Mouse (Mus musculus) kidney, postnatal 14 days (tissue): ENCODE measurements at regions not wholly inside any gene's neighbourhood (a gene's known extent, or its start where the extent isn't known, plus 50 kb on each side); places are given as distances from the start of the nearest gene placed in this dataset.

Experiments used
- DNase-seq: peaks from one replicate; pipeline ENCODE4 v3.0.0; 2022; ENCODE audit warnings: mixed read lengths

DNA sequence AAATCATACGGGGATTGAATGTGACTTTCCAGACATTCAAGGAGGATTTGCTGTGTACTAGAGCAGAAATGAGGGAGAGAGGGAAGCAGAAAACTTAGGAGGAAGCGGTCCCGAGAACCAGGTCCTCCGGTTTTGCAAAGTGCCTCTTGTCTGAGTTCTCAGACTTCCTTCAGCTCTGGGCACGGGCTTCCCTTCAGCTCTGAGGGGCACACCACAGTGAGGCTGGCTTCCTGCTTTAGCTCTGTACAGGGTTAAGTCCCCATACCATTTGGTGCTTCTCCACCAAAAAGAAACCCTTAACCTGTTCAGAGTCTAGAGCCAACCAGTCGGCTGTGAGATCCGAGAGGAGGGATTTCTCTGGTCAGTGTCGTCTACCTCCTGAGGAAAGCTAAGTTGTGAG is 167.8 kb upstream of the Sh3bp4 start:
- no peak for DNase-seq

GRCm38 (mm10) chr1:88907766-88908463 is 162.3 kb upstream of the Sh3bp4 start:
- no peak for DNase-seq

- DNase-seq = no peak
Measured at GRCm38 (mm10) chr1:88908683-88909082, 161.5 kb upstream of the Sh3bp4 start.

DNA sequence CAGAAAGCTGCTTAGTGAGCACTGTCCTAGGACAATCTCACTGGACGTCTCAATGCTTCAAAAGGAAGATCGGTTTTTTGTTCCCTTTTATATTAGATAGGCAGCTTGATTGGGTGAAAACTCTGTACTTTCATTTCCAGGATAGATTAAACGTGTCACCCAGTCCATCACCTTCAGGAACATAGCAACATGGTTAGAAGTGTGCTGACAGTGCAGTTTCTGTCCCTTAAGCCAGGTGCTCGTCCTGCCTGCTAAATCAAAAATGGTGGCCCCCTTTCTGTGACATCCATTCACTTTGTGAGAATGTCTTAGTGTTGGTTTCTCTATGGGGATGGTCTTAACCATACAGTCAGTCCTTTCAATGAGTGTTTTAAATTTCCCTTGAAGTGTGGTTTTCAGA is 160.9 kb upstream of the Sh3bp4 start:
- no peak for DNase-seq

DNA sequence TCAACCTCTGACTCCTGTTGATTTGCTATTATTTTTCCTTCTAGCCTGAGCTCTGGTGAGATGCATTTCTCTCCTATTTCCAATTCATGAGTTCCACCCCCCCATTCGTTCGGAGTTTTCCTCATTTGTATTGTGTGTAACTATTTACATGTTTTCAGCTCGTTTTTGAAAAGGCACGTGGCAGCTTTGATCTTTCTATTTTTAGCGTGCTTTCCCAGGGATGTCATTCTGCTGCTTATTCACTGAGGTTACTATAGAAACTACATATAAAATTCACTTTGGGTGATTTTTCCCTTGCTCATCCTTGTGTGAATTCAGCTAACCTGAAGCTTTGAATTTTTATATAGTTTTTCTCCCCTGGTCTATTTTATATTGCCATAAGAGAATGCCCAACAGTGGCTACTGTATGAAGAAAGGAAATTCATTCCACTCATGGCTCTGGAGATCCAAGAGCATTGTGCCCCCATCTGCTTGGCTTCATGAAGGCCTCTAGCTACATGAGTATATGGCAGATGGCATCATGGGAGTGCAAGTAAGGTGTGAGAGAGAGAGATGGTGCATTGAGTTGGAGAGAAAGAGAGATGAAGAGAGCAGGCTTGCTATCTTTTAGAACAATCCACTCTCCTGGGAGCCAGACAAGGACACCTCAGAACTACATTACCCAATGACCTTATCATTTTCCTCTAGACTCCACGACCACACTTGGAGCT is 160.2 kb upstream of the Sh3bp4 start:
- no peak for DNase-seq

DNA sequence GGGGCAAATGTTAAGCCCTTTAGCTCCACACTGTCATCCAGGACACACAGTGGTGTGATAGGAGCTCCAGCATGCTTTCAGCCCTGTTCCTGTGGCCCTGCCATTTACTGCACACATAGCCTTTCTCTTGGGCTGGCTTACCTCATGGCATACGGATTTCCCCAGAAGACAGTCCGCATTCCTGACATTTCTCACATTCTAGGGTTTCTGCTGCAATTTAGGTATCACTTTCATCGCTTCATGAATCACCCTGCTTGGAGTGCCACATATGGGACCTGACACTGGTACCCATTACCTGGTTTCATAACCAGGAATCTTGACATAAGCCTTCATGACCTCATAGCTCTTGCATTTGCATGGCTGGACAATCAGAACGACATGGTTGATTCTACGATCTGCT is 158.5 kb upstream of the Sh3bp4 start:
- DNase-seq = no peak

DNA sequence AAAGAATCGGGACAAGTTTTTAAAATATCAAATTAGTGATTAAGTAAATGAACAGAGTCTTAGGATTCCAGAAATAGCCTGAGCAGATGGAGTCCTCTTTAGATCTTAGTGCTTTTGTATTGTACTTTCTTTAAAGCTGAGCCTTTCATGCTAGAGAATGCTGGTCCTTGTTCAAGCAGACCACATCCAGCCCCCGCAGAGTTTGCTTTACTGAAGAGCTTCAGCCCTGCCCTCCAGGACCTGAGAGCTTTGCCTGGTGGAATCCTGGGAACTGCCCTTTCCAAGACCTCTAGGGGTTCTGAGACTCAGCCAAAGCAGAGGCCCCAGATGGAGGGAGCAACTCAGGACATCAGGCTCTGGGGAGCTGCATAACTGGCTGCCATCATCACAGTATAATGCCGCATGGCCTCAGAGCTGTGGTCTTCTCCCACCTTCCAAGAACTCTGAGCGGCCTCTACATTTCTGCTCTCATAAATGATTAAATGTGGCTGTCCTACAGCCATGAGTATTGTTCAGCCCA is 153.6 kb upstream of the Sh3bp4 start:
- DNase-seq = no peak

DNA sequence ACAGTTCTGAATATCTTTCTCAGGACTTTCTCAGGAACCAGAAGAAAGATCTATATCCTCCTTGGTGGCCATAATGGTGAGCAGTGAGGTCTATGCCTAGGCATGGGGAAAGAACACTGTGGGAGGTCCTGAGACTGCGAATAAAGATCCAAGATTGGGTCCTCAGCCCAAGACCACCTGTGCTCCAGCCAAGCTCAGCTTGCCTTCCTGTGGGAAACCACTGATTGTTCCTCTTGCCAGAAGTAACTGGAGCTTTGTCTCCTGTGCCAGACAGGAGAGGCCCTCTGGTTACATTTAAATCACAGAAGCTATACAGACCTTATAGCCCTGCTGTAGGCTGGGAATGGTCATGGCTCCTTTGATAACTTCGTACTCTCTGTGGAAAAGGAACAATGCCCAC is 148.8 kb upstream of the Sh3bp4 start:
- DNase-seq = no peak

DNA sequence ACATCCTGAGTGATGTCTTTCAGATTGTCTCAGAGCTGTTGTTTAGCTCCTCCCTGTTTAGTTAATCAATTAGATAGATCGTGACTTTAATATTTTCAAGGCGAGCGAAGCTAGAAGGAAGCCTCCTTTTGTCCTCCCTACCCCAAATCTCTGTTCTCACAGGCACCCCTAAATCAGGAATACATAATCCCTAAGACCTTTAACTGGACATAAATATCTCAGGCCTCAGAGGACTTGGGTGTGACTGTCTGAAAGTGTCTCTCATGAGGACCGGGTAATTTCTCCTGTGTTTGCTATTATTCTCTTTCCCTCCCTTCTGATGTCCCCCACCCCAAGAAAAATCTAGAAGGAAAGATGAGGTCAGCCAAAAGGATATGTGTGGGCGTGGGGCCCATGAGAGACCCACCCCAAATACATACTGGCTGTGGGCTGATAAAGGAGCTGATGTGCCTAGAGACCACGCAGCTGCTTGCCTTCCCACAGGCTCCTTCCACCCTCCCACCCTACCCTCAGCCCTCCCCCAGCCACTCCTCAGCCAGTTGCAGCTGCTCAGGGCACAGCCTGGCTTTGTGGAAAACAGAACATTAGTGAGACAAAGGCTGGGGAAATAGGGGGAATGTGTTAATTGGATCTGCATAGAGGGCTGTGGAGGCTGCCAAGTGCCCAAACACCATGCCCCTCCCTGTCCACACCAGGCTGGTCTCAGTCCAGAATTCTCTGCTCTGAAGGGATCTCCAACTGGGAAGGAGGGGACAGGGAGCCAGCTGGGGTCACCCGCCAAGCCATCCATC is 146.2 kb upstream of the Sh3bp4 start:
- DNase-seq = no peak

DNA sequence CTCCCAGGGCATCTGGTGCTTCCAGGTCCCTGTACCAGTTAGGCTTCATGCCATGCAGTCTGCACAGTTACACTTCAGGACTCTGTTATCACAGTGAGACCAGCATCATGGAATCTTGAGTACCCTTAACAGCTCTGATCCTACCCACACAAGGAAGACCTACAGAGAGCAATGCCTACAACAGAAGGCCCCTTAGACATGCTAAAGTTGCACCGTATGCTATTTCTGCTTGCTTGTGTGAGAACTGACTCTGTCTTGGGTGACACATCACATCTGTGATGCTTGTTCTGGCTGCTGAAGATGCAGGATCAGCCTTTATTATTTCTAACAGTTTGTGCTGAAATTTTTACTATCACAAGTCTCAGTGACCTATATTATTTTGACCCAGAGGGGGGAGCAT is 135.0 kb upstream of the Sh3bp4 start:
- DNase-seq = no peak

DNA sequence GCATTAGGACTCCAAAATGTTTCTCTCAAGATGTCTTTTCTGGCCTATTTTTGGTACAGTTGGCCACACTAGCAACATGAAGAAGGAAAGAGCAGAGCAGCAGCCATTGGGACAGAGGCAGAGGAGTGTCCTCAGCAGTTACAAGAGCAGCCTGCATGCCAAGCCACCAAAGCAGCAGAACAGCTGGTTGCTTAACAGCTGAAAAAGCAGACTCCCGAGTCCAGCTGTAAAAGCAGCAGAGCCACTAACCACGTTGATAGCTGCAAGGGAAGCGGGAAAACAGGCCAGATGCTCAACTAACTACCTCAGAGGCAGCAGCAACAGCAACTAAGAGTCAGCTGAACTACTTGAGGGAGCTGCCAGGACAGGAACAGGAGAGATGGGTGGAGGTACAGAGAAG is 134.4 kb upstream of the Sh3bp4 start:
- DNase-seq = peak; percentile 16

DNA sequence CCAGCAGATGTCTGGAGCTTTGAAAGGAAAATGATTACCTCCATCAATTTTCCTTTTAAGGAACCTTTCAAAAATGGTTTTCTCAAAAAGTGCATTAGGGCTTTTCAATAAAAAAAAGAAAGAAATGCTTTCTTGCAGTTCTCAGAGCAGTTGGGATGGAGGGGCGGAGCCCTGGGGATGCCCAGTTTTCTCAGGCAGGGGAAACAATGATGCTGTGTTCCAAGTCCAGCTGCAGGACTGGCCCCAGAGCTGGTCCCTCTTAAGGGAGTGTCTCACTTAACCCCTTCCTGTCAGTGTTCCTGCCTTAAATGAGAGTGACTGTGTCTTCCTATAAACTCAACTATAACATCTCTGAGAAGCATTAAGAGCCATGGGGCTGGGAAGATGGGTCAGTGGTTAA is 132.9 kb upstream of the Sh3bp4 start:
- DNase-seq = no peak

DNA sequence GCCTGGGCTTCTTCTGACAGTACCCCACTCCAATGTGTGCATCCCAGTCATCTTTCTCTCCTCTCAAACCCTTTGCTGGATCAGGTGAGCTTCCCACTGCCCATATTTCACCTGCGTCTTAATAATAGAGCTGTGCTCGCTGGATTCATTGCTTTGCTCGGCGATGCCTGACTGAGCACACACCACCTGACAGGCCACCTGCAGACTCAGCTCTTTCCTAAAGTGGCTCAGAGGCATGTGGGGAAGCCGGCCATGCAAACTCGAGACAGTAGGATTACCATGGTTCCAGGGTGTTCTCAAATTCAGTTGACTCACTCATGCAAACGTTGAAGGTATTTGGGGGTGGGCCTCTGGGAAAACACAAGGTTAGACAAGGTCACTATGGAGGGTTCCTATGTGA is 131.8 kb upstream of the Sh3bp4 start:
- DNase-seq = peak; percentile 59

DNA sequence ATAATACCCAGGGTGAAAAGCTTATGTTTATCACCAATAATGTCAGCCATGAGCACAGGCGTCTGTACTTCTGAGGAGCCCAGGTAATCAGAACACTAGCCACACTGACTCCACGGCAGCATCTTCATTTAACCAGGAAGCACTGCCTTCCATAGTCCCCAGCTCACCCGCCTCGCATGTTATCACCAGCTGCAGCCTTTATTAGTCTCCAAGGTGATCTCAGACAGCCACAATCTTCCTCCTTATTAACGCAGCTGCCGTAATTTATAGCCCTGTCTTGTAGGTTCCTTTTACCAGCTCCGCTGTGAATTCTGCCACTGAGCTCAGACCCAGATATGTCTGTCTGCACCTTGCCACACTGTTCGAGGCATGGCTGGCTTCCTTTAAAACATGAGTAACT is 127.2 kb upstream of the Sh3bp4 start:
- DNase-seq = no peak

GRCm38 (mm10) chr1:88945868-88946267 is 124.3 kb upstream of the Sh3bp4 start:
- DNase-seq = no peak

DNA sequence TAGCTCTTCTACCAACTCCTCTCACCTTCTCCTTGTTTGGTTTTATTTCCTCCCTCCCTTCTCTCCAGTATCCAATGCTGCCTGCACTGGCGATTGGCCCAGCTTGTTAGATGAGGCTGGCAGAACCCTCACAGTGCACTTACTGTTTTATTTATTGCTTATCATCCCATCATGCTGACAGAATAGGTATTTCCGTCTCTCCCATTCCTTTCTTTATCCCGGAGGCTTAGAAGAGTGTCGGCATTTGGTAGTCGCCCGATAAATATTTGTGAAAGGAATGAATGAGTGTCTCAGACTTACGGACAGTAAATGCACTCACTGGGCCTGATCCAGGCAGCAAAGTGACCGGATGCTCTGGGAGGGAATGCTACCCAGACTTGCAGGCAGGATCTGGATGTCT is 123.8 kb upstream of the Sh3bp4 start:
- no peak for DNase-seq

DNA sequence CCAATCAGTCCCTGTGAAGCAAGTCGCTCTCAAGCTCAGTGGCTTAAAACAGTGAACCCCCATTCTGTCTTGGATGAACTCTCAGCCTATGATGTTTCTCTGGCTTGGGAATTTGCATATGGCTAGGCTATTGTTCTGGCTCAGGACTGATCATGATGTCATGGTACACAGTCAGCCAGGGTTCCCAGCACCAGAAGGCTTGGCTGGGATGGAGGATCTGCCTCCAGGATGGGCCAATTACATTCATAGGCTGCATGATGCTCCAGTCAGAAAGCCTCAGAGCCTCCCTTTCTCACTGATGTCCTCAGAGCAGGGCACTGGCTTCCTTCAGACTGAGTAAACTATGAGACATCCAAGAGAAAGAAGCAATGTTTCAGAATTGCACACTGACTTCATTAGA is 120.3 kb upstream of the Sh3bp4 start:
- DNase-seq = no peak

DNA sequence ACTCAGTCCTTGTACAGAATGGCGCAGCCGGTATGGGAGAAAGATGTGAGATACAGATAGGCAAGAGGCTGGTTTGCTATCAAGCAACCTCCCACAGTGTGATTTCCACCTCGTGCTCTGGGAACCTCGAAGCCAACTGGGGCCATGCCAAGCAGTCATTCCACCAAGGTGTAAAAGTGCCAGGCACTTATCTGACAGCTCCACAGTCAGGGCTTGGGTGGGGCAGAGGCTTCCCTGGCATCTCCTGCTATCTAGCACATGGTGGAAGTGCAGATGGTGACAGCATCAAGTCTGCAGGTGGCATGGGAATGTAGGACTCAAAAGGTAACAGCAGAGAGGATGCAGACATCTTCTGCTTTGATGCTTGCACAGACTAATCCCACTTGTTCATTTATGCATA is 116.7 kb upstream of the Sh3bp4 start:
- no peak for DNase-seq

DNA sequence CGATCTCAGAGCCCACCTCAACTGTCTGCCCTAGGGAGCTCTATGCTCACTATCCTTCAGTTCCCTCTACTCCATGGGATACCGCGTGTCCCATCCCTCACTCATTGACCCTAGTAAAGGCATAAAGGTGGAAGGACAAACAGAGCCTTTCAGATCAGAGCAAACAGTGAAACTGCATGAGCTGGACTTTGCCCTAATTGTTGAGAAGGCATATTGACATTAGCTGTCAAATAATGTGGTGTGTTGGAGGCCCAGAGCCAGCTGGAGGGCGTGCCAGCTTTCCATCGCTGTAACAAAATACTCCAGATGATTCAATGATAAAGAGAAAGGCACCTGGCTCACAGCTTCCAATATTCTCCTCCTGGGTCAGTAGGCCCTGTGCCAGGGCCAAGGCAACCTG is 115.4 kb upstream of the Sh3bp4 start:
- no peak for DNase-seq

- peak; percentile 32 for DNase-seq
Measured at GRCm38 (mm10) chr1:88957061-88957460, 113.2 kb upstream of the Sh3bp4 start.

- no peak for DNase-seq
Measured at GRCm38 (mm10) chr1:88959715-88960114, 110.5 kb upstream of the Sh3bp4 start.

DNA sequence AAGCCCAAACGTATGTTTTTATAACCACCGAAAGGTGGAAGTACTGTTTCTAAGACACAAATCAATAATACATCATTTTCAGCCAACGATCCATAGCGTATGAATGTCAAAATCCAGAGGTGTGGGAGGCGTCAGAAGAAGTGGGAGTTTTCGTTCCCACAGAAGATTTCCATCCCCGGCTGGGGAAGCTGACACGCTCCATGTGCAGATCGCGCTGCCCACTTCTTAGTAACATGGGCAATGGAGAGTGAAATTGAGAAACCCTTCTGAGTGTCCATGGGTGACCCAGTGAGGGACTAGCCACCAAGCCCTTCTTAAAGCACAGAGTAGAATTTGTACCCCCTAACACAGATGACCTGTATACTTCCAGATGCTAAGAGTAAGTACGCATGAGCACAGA is 110.1 kb upstream of the Sh3bp4 start:
- no peak for DNase-seq

GRCm38 (mm10) chr1:88964045-88964747 is 106.0 kb upstream of the Sh3bp4 start:
- no peak for DNase-seq
